Mouse (Mus musculus) embryonic facial prominence, embryonic 15.5 days (tissue): ENCODE measurements around the gene Polr3h. TPM values are rescaled to one million over a fixed set of nuclear protein-coding genes. Genes with fewer than 3 reads are reported as not detected.
"Not testable (repeated sequence)": the region's sequence is repeated elsewhere in the genome, so short reads cannot be mapped to it uniquely, and the experiment has no call there.

Experiments
- ATAC-seq: fragments of 200-750 bp; cut with Nextera tagmentation; 2 replicates; pipeline ENCODE4 v1.8.0; 2017; ENCODE audit warnings: low read depth, moderate TSS enrichment; ENCODE audit not compliant: insufficient number of reproducible peaks, low FRiP score, low TSS enrichment
- H3K27ac ChIP-seq: fragments of 300-500 bp; sonication (generic); replicated peaks from 2 replicates; pipeline ENCODE4 v1.5.1; 2015; ENCODE audit warnings: mild to moderate bottlenecking, inconsistent platforms
- H3K27me3 ChIP-seq: fragments of 300-500 bp; sonication (generic); 2 replicates; pipeline ENCODE4 v1.6.1; 2015; ENCODE audit warnings: inconsistent platforms
- H3K36me3 ChIP-seq: fragments of 300-500 bp; sonication (generic); 2 replicates; pipeline ENCODE4 v1.6.1; 2015; ENCODE audit warnings: mild to moderate bottlenecking, inconsistent platforms
- H3K4me1 ChIP-seq: fragments of 300-500 bp; sonication (generic); 2 replicates; pipeline ENCODE4 v1.6.1; 2015; ENCODE audit warnings: inconsistent platforms
- H3K4me2 ChIP-seq: fragments of 300-500 bp; sonication (generic); replicated peaks from 2 replicates; pipeline ENCODE4 v1.6.1; 2015; ENCODE audit warnings: mild to moderate bottlenecking, inconsistent platforms
- H3K4me3 ChIP-seq: fragments of 300-500 bp; sonication (generic); replicated peaks from 2 replicates; pipeline ENCODE4 v1.5.1; 2015; ENCODE audit warnings: mild to moderate bottlenecking, inconsistent platforms
- H3K9ac ChIP-seq: fragments of 300-500 bp; sonication (generic); 2 replicates; pipeline ENCODE4 v1.6.1; 2015; ENCODE audit warnings: inconsistent platforms
- H3K9me3 ChIP-seq: fragments of 300-500 bp; sonication (generic); replicated peaks from 2 replicates; pipeline ENCODE4 v1.6.1; 2016; ENCODE audit warnings: inconsistent platforms
- WGBS: fragments of 180-500 bp; shearing (Covaris S2); methylation state at CpG from one replicate; pipeline ENCODE4 v1.1.7; 2015; 5-methylcytosine and 5-hydroxymethylcytosine counted together
- polyA plus RNA-seq: library from polyadenylated mRNA; unstranded; fragments of >200 nt; fragmentation: Nextera tagmentation; extraction: Ambion mirVana; gene quantifications from 2 replicates; pipeline ENCODE4 v1.2.1, GENCODE M21; 2015

Polr3h gene
- 64.2 and 65.3 TPM in 2 replicates for polyA plus RNA-seq

DNA sequence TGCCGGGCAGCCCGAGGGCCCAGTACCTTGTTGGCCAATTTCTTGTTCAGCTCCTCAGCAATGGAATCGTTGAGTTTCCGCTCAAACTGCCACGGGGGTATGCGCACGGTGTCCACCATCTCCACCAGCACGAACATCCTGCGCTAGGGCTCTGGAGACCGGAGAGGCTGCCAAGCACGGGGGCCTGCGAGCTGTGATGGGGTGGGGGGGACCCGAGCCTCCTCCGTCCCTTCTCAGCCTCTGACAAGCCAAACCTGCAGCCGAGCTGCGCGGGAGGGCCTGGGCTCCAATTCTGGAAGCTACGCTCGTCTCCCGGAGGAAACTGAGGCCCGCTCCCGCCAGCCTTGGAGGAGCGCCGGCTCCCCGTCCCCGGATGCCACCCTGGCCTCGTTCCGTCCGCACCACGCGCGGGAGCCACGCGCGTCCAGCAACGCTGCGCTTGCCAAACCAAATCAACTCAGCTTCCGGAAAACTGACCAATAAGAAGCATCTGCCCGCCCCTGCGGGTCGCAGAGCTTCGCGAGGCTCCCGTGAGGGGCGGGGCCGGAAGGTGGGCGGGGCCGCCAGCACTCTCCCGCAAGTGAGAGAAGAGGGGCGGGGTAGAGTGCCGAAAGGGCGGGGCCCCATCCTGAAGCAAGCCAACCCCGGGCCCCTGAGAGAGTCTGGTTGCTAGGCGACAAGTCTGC, at the start of gene Polr3h:
Gene Polr3h, minus strand, starts transcription at position 481 of the 686 bp plus-strand sequence.
- ATAC-seq = peak; percentile 96
- H3K27me3 ChIP-seq = no peaks in the 10 kb centered on the region
- peak within 1 kb of the TSS; percentile 65; the same call in 1 of the 2 replicates for H3K27ac ChIP-seq
- under 1% methylated on average over 54 of the region's 54 CpGs for WGBS
- peak within 1 kb of the TSS; percentile 80 for H3K9ac ChIP-seq
- H3K4me2 ChIP-seq = peak within 1 kb of the TSS; percentile 93
- H3K4me3 ChIP-seq = peak within 1 kb of the TSS; percentile 79
- H3K36me3 ChIP-seq = peaks cover 17% of the 10 kb centered on the region
- no peaks in the 10 kb centered on the region for H3K9me3 ChIP-seq
- peaks cover 26% of the 10 kb centered on the region for H3K4me1 ChIP-seq

DNA sequence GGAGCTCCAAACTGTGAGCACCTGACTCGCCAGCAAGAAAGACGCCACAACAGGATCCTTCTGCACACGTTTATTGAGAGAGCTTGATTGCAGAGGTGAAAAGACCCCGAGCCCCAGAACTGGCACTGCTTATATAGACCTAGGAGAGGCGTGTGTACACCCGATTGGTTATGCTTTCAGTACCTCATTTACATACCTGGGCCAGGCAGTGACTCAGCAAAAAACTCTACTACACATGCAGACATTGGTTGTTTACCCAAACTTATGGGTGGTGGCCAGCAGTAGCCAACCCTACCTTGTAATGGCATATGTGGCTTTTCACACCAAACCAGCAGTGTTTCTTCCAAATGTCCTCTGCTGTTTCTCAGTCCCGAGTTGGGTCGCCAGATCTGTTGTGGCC, 49.1 kb upstream of the Polr3h start:
- H3K4me2 ChIP-seq, ATAC-seq, H3K9ac ChIP-seq, H3K36me3 ChIP-seq, H3K9me3 ChIP-seq, H3K4me3 ChIP-seq, H3K27me3 ChIP-seq, H3K27ac ChIP-seq, H3K4me1 ChIP-seq: not testable (repeated sequence)
- WGBS = 90% methylated on average over 8 of the region's 8 CpGs

GRCm38 (mm10) chr15:81970498-81970897, 44.5 kb upstream of the Polr3h start:
- H3K4me2 ChIP-seq, H3K4me3 ChIP-seq, H3K27me3 ChIP-seq, ATAC-seq, H3K9ac ChIP-seq, H3K9me3 ChIP-seq, H3K36me3 ChIP-seq, H3K27ac ChIP-seq, H3K4me1 ChIP-seq: not testable (repeated sequence)
- WGBS = 94% methylated on average over 4 of the region's 4 CpGs

DNA sequence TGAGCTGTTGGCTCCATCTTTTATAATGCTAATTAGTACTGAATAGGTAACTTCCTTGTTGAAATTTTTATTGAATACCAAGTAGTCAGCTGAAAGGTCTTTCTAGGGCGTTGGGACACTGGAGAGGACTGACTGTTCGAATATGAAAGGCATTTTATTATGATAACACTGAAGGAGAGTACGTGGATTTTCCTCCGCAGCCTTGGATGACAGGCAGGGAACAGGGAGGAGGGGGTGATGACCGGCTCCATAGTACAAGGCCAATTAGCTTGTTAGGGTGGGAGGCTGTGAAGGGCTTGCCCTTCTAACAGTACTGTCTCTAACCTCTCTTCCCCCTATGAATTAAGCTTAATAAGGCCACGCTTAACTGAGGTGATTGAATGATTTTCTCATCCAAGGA, 43.6 kb upstream of the Polr3h start:
- ATAC-seq, H3K9me3 ChIP-seq, H3K27me3 ChIP-seq, H3K27ac ChIP-seq, H3K4me3 ChIP-seq, H3K4me1 ChIP-seq, H3K4me2 ChIP-seq, H3K36me3 ChIP-seq, H3K9ac ChIP-seq: not testable (repeated sequence)
- 79% methylated on average over 6 of the region's 6 CpGs for WGBS

DNA sequence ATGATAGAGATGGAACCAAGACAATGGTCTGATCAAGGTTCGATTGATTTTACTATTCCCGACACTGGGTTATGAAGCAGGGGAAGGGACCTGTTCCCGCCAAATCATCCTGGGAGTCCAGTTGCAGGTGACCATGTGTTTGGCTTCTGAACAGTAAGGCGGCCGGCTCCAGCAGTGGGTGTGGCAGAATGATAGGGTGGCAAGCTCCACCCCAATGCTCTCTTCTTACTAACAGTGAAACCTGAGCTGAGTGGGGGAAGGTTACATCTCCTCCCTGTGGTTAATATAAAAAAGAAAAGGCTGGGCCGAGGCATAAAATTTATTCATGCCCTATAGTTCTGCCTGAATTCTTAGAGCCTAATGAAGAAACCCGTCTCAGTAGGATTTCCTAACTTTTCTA, 43.1 kb upstream of the Polr3h start:
- Histone ChIP-seq H3K4me3 (no peak overlapping the region), H3K27ac (no peak overlapping the region), H3K9ac (no peak overlapping the region), H3K27me3 (no peaks in the 10 kb centered on the region), H3K36me3 (no peaks in the 10 kb centered on the region), H3K4me1 (no peaks in the 10 kb centered on the region), H3K9me3 (no peaks in the 10 kb centered on the region), H3K4me2 (no peak overlapping the region)
- no peak for ATAC-seq
- WGBS = 48% methylated on average over 7 of the region's 7 CpGs

DNA sequence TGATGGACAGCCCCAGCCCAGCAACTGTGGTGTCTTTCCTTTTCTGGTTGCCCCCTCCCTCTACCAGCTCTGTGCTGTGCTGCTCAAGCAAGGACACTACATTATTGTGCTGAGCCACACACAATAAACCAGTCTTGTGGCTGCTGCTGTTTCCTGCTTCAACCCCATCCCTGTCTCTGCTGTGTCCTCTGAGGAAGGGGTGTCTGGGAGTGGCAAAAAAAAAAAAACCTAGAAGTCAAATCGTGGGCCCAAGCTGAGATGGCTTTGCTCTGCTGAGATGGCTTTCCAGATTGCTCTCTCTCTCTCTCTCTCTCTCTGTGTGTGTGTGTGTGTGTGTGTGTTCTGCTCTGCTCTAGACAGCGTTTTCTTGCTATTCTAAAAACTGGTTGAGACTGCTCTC, 42.4 kb upstream of the Polr3h start:
- 43% methylated on average over 2 of the region's 2 CpGs for WGBS

DNA sequence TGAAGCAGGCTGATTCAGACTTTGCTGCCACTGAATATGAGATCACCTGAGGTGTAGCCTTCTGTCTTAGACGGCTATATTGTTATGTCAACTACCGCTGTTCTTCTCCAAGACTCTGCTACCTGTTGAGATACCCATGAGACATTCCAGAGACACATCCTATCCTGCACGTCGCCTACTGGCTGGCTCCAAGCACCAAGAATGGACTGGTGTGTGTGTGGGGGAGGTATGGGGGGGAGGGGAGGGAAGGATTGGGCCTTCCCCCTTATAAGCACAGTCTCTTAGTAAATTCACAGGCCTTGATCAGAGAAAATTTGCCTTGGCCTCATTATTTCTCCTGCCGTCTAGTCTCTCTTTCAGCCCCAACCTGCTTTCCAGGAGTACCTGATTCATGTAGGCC, 41.8 kb upstream of the Polr3h start:
- no peaks in the 10 kb centered on the region for H3K36me3 ChIP-seq
- no peak for ATAC-seq
- no peaks in the 10 kb centered on the region for H3K4me1 ChIP-seq
- no peak overlapping the region for H3K9ac ChIP-seq
- no peak overlapping the region for H3K4me3 ChIP-seq
- no peaks in the 10 kb centered on the region for H3K27me3 ChIP-seq
- no peaks in the 10 kb centered on the region for H3K9me3 ChIP-seq
- no peak overlapping the region for H3K4me2 ChIP-seq
- 82% methylated on average over 5 of the region's 5 CpGs for WGBS
- no peak overlapping the region for H3K27ac ChIP-seq

More for the DNA sequence above, 42.4 kb upstream of the Polr3h start:
- Histone ChIP-seq H3K9ac (no peak overlapping the region), H3K4me1 (no peaks in the 10 kb centered on the region), H3K36me3 (no peaks in the 10 kb centered on the region), H3K27me3 (no peaks in the 10 kb centered on the region), H3K9me3 (no peaks in the 10 kb centered on the region), H3K4me2 (no peak overlapping the region), H3K27ac (no peak overlapping the region), H3K4me3 (no peak overlapping the region)
- ATAC-seq = no peak

GRCm38 (mm10) chr15:81966062-81966829, 40.2 kb upstream of the Polr3h start:
- Histone ChIP-seq H3K27ac (no peak overlapping the region), H3K4me1 (no peaks in the 10 kb centered on the region), H3K27me3 (no peaks in the 10 kb centered on the region), H3K9me3 (no peaks in the 10 kb centered on the region), H3K36me3 (no peaks in the 10 kb centered on the region), H3K4me3 (no peak overlapping the region), H3K9ac (no peak overlapping the region), H3K4me2 (no peak overlapping the region)
- ATAC-seq = no peak
- 72% methylated on average over 11 of the region's 14 CpGs for WGBS

- Histone ChIP-seq H3K9ac (no peak overlapping the region), H3K27ac (no peak overlapping the region), H3K4me3 (no peak overlapping the region), H3K4me2 (no peak overlapping the region), H3K9me3 (no peaks in the 10 kb centered on the region), H3K36me3 (no peaks in the 10 kb centered on the region), H3K4me1 (no peaks in the 10 kb centered on the region), H3K27me3 (no peaks in the 10 kb centered on the region)
- 39% methylated on average over 4 of the region's 4 CpGs for WGBS
- no peak for ATAC-seq
Measured at GRCm38 (mm10) chr15:81964980-81965545, 39.0 kb upstream of the Polr3h start.

GRCm38 (mm10) chr15:81964262-81964661, 38.2 kb upstream of the Polr3h start:
- Histone ChIP-seq H3K27ac (no peak overlapping the region), H3K4me1 (peaks cover 5% of the 10 kb centered on the region), H3K9ac (no peak overlapping the region), H3K36me3 (no peaks in the 10 kb centered on the region), H3K27me3 (no peaks in the 10 kb centered on the region), H3K4me2 (no peak overlapping the region), H3K9me3 (no peaks in the 10 kb centered on the region), H3K4me3 (no peak overlapping the region)
- ATAC-seq = no peak
- 68% methylated on average over 1 of the region's 1 CpGs for WGBS

DNA sequence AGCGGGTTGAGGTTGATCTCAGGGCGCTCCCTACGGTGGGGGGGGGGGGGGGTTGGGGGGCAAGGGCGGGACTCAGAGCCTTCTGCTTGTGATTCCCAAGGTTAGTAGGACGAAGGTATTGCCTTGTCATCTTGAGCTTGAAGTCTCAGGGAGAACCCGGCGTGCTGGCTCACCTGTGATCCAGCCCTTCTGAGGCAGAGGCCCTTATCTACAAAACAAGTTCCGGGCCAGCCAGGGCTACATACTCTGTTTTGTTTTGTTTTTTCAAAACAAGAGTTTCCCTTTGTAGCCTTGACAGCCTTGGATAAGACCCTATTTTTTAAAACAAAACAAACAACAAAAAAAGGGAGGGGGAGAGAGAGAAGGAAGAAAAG, 35.0 kb upstream of the Polr3h start:
- 4% methylated on average over 7 of the region's 8 CpGs for WGBS
- H3K4me1 ChIP-seq = peaks cover 9% of the 10 kb centered on the region
- peak overlapping the region; percentile 88; the same call in 1 of the 2 replicates for H3K27ac ChIP-seq
- peak overlapping the region; percentile 75 for H3K4me3 ChIP-seq
- H3K27me3 ChIP-seq = no peaks in the 10 kb centered on the region
- H3K4me2 ChIP-seq = peak overlapping the region; percentile 100
- ATAC-seq = no peak
- no peak overlapping the region for H3K9ac ChIP-seq
- no peaks in the 10 kb centered on the region for H3K36me3 ChIP-seq
- no peaks in the 10 kb centered on the region for H3K9me3 ChIP-seq
